Mouse (Mus musculus) gastrocnemius, adult 18-20 months (tissue): ENCODE measurements around the gene Arglu1. TPM values are rescaled to one million over a fixed set of nuclear protein-coding genes. Genes with fewer than 3 reads are reported as not detected.
A peak's percentile ranks its signal among the peaks of the same experiment; 100 is the strongest.

Source experiments
- DNase-seq: peaks from one replicate; pipeline ENCODE4 v3.0.0; 2021; ENCODE audit warnings: low spot score
- total RNA-seq, 2 experiments: library from RNA; stranded (reverse); gene quantifications; 2 replicates each; pipeline ENCODE4 v1.2.3; 2021

Gene Arglu1
- total RNA-seq, 2 experiments from 2014 or later = 38.7 to 42.4 TPM

- DNase-seq = peak; percentile 10
Measured at GRCm38 (mm10) chr8:8659503-8660306, 30.6 kb downstream of the Arglu1 start.

DNA sequence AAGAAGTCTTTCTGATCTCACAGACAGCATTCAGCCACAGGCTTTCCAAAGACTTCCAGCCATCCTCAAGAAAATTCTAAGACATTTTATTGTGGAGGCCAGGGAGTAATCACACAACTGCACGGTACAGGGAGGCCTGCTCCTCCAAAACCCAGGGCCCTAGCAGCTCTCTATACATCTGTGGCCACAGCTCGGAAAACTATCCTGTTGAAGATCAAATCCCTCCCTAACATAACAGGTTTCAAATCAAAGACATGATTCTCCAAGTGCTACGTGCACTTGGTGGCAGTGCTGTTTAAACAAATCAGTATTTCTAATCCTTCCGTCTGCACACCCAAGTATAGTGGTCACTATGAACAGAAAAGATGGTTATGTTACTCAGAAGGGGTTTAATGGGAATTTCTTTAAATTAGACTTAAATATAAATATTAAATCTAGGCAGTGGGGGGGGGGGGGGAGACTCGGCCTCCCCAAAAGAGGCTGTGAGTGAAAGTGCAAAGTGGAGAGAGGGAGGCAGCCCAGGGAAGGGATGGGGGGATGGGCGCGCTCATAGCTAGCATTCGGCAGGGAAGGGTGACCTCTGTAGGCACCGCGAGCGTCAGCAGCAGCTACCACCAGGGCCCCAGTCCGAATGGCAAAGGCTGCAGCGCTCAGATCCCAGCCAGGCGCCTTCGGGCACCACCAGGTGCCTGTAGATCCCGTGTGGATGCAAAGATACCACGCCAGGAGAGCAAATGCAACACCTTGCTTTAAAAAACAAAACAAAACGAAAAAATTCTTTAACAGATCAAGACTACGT lies 31.7 kb downstream of the Arglu1 start:
- peak; percentile 75 for DNase-seq

GRCm38 (mm10) chr8:8657692-8658355 lies 32.5 kb downstream of the Arglu1 start:
- no peak for DNase-seq

- DNase-seq = no peak
Measured at GRCm38 (mm10) chr8:8656578-8657441, 33.5 kb downstream of the Arglu1 start.

DNA sequence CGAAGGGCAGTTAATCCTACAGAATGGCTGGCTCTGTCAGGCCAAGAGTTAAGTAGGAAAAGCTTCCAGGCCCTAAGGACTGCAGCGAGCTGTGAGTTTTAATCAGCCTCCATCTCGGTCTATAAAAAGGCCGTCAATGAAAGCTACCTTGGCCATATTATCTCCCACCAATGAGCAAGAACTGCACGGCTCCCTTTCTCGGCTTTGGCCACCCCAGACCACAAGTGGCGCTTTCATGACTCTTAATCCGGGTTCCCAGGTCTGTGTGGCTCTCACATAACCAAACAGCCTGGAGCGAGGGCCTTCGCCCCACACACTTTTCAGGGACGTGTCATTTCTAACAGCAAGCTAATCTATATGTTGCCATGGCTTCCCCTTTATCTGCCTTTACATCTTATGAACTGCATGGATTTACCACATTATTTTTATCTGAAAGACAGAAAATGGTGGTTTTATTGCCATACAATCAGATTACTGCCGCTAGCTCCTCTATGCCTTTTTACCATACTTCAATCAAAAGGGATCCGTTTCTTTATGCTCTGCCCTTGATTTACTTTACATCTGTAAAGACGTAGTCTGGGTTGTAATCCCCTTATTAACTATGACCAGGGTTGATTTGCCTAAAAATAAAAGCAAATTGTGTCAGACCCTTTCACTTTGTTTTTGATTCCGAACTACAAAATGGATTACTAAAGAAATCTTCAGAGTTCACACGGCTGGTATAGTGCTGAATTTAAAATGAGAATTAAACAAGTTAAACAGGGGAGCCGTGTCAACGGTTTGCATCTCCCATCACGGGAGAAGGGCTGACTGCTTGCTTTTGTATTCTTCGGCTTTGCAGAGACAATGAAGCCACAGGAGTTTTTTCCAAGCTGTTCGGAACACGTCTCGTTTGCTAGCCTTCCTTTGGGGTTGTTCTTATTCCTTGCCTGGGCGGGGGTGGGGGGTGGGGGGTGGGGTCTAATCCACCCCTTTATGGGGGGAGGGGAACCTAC lies 34.7 kb downstream of the Arglu1 start:
- no peak for DNase-seq

DNA sequence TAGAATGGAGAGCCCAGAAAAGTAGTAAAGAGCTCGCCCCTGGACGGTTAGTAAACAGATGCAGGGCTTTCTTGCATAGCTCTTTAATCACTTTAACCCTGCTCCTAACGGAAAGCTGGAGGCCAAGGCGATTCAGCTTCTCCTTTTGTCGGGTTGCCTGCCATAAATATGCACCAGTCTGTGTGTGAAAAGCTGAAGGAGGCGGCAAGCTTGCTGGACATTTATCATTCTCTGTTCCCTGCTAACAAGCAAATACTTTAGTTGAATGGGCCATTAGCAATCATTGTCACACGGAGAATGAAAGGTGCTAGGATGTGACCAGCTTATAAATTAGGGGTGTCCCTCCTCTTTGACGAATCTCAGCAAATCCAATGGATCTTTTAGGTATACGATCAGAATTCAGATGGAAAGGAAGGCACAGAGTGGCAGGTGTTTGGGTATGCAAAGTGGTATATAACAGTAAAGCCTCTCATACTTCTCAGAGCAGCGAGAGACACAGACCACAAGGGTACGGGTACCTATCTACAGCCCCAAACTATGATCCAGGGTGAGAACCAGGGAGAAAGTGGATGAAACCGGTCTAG lies 36.3 kb downstream of the Arglu1 start:
- DNase-seq = no peak

- no peak for DNase-seq
Measured at GRCm38 (mm10) chr8:8653343-8653742, 37.0 kb downstream of the Arglu1 start.

DNA sequence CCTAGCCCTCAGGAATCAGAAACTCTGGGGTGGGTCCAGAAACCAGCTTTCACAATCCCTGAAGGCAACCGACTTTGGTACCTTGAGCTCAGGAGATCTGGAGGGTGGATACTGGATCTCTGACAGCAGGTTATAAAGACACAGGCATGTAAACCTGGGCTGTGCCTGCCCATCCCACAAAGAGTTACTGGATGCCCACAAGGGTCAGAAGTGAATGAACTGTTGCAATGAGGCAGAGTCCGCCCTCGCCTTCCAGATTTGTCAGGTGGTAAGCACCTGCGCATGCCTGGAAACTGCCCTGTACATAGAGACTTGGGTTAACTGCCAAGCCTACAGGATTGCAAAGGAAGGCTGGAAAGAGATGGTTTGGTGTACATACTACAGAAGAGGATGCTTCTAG lies 37.9 kb downstream of the Arglu1 start:
- no peak for DNase-seq

- DNase-seq = peak; percentile 17
Measured at GRCm38 (mm10) chr8:8649944-8650343, 40.4 kb downstream of the Arglu1 start.

GRCm38 (mm10) chr8:8649536-8649935 lies 40.8 kb downstream of the Arglu1 start:
- DNase-seq = no peak

DNA sequence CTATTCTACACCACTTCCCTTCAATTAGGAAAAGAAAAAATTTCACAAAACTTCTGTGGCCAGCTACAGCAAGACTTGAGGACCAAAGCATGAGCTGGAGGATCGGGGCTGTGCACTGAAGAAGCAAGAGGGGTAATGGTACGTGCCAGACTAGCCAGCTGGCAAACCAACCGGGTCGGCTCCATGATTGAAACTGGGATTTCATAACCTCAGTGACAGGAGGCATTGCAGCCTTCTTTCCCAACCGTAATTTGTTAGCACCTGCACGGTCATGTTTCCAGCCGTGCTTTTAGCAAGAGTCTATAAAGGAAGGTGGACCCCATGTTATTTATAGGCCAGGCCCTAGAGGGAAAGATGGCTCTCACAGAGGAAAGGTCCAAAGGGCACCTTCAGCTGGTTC lies 41.6 kb downstream of the Arglu1 start:
- DNase-seq = no peak

DNA sequence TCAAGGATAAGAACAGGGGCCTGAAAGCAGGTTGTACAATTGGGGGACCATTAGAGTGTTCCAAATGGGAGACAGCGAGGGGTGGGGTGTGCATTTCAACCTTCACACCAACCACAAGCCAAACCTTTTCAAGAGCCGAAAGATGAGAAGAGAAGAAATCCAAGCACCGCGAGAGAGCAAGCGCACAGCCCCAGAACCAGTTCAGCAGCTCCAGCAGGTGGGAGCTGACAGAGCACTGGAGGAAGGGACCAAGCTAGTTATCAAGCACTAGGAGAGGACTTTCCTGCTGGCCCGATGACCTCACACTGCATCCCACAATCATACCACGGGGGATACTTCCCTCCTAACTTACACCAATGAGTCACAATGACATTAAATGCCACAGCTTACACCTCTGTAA lies 42.5 kb downstream of the Arglu1 start:
- DNase-seq = no peak

GRCm38 (mm10) chr8:8647319-8647718 lies 43.0 kb downstream of the Arglu1 start:
- no peak for DNase-seq

DNA sequence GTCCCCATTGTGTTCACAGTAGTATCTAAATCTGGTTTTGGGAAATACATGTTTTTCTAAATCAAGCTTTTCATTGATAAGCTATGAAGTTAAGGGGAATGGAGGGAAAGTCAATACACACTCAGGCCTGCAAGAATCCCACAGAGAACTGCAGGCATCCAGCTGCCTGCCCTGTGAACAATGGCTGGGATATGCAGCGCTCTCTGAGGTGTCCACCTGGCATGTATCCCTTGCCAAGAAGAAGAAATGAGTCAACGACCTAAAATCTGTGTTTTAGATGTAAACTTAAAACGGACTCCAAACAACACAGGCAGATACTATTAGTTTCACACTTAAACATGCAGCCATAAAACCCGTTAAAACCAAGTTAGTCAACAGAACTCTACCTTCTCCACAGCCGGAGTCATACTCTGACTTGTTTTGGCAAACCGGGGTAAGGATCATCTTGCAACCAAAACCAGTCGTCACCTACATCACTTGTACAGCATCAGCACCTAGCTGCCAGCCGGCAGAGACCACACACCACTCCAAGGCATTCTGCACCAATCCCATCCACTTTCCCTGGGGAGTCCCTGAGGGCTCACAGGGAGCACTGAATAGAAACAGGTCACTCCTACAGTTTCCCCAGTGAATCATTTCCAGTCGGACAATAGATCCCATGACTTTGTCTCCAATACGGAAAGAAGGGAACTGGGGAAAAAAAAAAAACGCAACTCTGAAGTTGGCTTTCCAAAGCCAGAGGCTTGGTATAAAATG lies 46.0 kb downstream of the Arglu1 start:
- DNase-seq = no peak

DNA sequence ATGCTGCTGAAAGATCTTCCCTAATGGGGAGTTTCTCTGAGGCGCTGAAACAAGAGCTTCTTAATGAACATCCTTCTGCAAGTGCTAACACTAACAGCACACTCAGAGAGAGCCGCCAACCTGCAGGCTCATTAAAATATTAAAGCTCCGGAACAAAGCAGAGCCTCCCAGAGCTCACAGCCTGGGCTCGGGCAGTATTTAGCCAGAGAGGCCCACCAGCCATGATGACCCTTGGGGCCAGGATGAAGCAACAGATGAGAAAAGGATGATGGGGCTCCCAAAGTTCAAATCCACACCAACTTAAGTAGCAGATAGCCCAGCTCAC lies 50.1 kb downstream of the Arglu1 start:
- DNase-seq = no peak

GRCm38 (mm10) chr8:8639569-8640263 lies 50.6 kb downstream of the Arglu1 start:
- DNase-seq = no peak

DNA sequence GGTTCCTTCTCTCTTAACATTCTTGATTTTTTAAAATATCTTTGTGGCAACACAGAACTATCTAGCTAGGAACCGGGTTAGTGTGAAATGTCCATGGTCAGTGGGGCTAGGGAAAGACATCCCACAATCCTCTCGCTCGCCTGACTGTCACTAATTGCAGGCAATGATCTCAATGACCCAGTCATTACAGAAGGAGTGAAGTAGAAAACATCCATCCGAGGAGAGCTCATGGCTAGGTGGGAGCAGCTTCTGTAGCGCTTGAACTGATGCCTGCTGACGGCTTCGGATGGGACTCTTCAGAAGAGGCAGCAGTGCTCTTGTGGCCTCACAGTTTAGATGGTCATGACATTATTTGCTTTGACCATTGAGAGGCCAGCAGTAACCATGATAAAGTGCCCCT lies 58.9 kb downstream of the Arglu1 start:
- no peak for DNase-seq

- DNase-seq = no peak
Measured at GRCm38 (mm10) chr8:8624017-8624416, 66.3 kb downstream of the Arglu1 start.
